Mouse (Mus musculus): ENCODE results near the gene Sec22b.

Gene Sec22b

DNA sequence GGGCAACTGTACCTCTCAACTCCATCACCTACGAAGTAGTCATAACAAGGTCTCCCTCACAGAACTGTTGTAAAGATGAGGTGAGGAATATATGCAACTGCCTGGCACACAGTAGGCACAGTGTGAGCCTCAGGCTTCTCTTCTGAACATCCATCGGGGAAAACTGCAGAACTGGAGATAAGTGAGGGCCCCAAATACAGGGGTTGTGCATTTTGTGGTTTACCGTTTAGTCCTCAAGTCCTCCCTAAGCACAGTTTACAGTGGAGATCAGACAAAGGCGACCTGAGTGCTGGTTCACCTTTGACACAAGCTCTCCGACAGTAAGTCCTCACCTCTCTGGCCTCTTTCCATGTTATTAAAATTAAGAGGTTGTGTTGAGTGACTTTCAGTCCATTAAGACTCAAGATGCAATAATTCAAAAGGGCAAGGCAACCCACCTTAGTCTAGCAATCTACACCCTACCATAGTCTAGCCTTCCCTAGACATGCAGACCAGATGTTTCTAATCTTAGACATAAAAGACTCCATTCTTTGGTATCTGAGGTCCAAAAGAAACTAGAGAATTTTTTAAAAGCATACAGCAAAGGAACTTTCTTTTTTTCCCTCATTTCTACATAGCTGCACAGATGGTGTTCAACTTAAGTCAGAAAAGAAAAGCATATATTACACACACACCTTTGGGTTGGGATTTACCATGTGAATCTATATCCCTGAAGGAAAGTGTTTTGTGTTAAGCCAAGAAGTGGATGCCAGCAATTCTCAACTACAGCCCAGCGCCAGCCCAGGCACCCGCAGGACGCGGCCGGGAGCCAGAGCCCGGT lies 40.7 kb downstream of the Sec22b start:
- no peak for DNase-seq

GRCm38 (mm10) chr3:97942260-97942950 lies 41.4 kb downstream of the Sec22b start:
- no peak for DNase-seq

- no peak for DNase-seq
Observed at GRCm38 (mm10) chr3:97944462-97944861, 43.5 kb downstream of the Sec22b start.

- DNase-seq, result no peak
Observed at GRCm38 (mm10) chr3:97946439-97946838, 45.4 kb downstream of the Sec22b start.

DNA sequence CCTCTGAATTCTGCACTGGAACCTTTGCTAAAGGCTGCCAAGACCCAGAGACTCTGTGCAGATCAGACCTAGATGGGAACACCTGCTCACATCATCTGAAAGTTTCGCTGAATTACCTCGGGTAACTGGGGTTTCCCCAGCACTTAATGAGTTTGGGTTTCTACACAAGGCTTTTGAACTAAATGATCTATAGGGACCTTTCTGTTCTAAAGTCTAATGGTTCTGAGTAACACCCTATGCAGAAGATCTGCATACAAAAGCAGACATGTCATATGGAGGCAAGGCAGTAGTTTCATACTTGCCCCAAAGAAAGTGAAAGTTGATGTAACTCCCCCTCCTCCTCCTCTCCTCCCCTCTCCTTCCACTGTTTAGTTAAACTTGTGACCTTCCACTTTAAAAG lies 47.5 kb downstream of the Sec22b start:
- no peak for DNase-seq

GRCm38 (mm10) chr3:97949946-97950345 lies 49.0 kb downstream of the Sec22b start:
- DNase-seq, result no peak

GRCm38 (mm10) chr3:97951134-97951533 lies 50.1 kb downstream of the Sec22b start:
- no peak for DNase-seq

- no peak for DNase-seq
Observed at GRCm38 (mm10) chr3:97953196-97953595, 52.2 kb downstream of the Sec22b start.

DNA sequence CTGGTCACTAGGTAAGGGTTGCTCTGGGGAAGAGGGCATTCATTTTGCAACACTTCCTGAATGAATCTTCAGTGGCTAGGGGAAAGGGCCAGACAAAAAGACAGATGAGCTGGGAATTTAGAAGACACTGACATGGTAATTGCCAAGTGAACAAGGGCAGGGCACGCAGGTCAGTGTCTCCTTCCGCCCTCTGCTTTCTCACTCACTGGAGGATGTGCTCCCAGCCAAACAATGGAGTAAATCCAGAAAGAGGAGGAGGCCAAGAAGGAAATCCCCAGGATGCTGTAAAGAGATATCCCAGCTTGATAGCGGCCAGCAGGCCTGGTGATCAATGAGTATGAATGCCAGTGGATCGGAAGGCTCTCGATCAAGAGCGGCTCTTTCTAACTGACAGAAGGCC lies 55.3 kb downstream of the Sec22b start:
- no peak for DNase-seq

- no peak for DNase-seq
Observed at GRCm38 (mm10) chr3:97956926-97957325, 55.9 kb downstream of the Sec22b start.

GRCm38 (mm10) chr3:97960783-97961594 lies 60.0 kb downstream of the Sec22b start:
- DNase-seq, result no peak

DNA sequence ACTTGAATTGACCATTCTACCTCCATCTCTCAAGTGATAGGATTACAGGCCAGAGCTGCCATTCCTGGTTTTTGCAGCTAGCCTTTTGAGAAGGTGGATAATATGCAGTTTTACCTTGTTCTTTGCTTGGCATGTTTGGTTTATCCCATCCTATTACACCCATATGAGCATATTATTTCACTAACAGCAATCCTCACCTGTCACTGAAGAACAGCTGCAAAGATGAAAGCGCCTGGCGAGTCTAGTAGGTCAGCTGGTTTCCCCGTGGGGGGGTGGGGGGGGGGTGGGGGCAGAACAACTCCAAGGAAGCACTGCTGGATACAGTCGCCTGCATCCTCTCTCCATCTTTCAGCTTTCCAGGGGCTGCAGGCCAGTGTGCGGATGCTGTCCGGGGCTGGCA lies 61.0 kb downstream of the Sec22b start:
- DNase-seq, result no peak

DNA sequence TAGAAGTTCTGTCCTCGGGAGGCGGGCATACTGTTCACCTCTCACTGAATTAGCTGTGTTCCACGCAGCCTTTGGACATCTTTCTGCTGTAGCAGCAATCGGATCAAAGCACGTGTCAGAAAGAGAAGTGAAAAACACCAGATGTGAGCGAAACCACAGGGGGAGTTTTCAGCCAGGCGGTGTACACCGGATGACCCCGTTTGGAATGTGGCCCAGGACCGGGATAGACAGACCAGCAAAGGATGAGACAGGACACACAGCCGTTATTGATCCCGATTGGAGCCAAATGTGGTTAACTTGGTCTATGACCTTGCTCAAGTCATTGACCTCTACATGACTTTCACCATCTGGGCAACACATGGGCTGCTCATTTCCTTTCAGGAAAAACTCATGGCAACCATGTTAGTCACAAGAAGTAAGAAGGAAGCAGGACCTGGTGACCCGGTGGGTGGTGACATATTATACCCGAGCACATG lies 63.9 kb downstream of the Sec22b start:
- DNase-seq, result no peak

- no peak for DNase-seq
Observed at GRCm38 (mm10) chr3:97967627-97968026, 66.6 kb downstream of the Sec22b start.

DNA sequence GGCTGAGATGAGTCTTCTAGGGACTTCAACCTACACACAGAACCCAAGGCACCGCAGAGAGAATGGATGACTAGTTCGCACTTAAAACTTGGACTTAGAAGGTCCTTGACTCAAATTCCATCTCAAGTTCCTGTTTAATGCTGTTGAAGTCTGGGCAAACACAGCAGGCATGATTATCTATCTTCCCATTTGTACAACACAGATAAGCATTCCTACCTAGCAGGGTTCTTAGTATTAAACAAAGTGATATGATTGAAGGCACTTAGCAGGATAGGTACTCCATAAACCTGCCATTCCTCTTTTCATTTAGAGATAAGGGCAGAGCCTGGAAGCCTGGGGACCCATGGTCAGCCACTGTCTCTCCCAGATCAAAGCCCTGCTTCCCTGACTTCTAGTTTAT lies 67.2 kb downstream of the Sec22b start:
- DNase-seq, result no peak

- no peak for DNase-seq
Observed at GRCm38 (mm10) chr3:97969019-97969418, 68.0 kb downstream of the Sec22b start.

DNA sequence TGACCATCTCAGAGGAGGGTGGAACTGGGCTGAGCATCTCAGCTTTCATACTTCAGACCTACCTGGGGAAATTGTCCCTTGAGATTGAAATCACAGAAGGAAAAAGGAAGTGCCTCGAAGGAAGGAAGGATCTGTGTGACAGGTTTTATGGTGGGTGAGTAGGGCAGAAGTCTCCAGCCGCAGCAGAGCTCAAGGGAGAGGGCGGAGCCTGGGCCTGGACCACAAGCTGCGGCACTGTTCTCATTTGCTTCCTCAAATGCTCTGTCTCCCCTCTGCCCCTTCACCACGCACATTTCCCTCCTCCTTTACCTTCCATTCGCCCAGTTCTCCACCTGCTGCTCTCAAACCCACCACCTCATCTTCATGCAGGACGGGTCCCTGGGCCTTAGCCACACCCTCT lies 70.1 kb downstream of the Sec22b start:
- DNase-seq, result no peak

- no peak for DNase-seq
Observed at GRCm38 (mm10) chr3:97972200-97972599, 71.2 kb downstream of the Sec22b start.

DNA sequence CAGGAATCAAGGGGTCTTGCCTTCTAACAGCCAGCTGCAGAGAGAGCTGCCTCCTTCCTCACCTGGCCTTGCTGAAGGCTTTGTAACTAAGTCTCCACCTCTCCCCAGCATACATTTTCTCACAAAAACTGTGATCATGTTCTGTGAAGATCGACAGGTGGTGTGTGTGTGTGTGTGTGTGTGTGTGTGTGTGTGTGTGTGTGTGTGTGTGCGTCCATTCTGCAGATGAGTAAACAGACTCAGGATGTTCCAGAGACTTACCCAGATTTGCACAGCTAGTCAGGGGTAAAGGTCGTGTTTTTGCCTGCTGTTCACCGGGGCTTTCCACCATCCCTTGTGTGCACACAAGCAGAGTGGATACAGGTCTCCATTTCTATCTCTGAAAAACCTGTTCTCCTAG lies 71.7 kb downstream of the Sec22b start:
- no peak for DNase-seq

Data from cerebellum, adult 11 months (tissue).